Mouse (Mus musculus) midbrain, postnatal 0 days (tissue): ENCODE results near the gene Ice2. TPM values are rescaled to one million over a fixed set of nuclear protein-coding genes. Genes with fewer than 3 reads are reported as not detected.

ENCODE experiments used
- ATAC-seq: fragments of 200-750 bp; cut with Nextera tagmentation; 2 replicates; pipeline ENCODE4 v1.8.0; 2017; ENCODE audit warnings: moderate number of reproducible peaks, mild to moderate bottlenecking, moderate TSS enrichment, moderate library complexity; ENCODE audit not compliant: low FRiP score
- DNase-seq: peaks from one replicate; pipeline ENCODE4 v3.0.0-alpha.2; 2015; ENCODE audit warnings: low spot score
- H3K27ac ChIP-seq: fragments of 300-500 bp; sonication (generic); 2 replicates; pipeline ENCODE4 v1.5.1; 2014; ENCODE audit warnings: low read depth, mild to moderate bottlenecking, low read length, mixed read lengths
- H3K27me3 ChIP-seq: fragments of 300-500 bp; sonication (generic); 2 replicates; pipeline ENCODE4 v1.6.1; 2014; ENCODE audit warnings: low read length, control low read depth, mixed read lengths; ENCODE audit not compliant: insufficient read depth
- H3K36me3 ChIP-seq: fragments of 300-500 bp; sonication (generic); 2 replicates; pipeline ENCODE4 v1.6.1; 2014; ENCODE audit warnings: low read length, control low read depth, mixed read lengths; ENCODE audit not compliant: insufficient read depth
- H3K4me1 ChIP-seq: fragments of 300-500 bp; sonication (generic); 2 replicates; pipeline ENCODE4 v1.6.1; 2014; ENCODE audit warnings: mild to moderate bottlenecking, control low read depth, antibody characterized with exemption, low read length, mixed read lengths; ENCODE audit not compliant: insufficient read depth
- H3K4me2 ChIP-seq: fragments of 300-500 bp; sonication (generic); 2 replicates; pipeline ENCODE4 v1.6.1; 2014; ENCODE audit warnings: low read depth, mild to moderate bottlenecking, low read length, mixed read lengths; ENCODE audit not compliant: poor library complexity, severe bottlenecking
- H3K4me3 ChIP-seq: fragments of 300-500 bp; sonication (generic); 2 replicates; pipeline ENCODE4 v1.5.1; 2014; ENCODE audit warnings: low read depth, mild to moderate bottlenecking, low read length, moderate library complexity
- H3K9ac ChIP-seq: fragments of 300-500 bp; sonication (generic); replicated peaks from 2 replicates; pipeline ENCODE4 v1.6.1; 2014; ENCODE audit warnings: mild to moderate bottlenecking, low read length, moderate library complexity, mixed read lengths; ENCODE audit not compliant: poor library complexity, severe bottlenecking
- H3K9me3 ChIP-seq: fragments of 300-500 bp; sonication (generic); 2 replicates; pipeline ENCODE4 v1.6.1; 2016; ENCODE audit warnings: low read length, control low read depth
- CTCF ChIP-seq: IDR thresholded peaks from 2 replicates; pipeline ENCODE4 v1.5.1; 2016; ENCODE audit warnings: antibody characterized with exemption, mild to moderate bottlenecking
- WGBS: fragments of 180-500 bp; shearing (Covaris S2); extraction: QIAGEN DNeasy Blood & Tissue Kit; methylation state at CpG from one replicate; pipeline ENCODE4 v1.1.7; 2014; 5-methylcytosine and 5-hydroxymethylcytosine counted together
- polyA plus RNA-seq: library from polyadenylated mRNA; unstranded; fragments of >200 nt; fragmentation: Nextera tagmentation; extraction: Ambion mirVana; gene quantifications from 2 replicates; pipeline ENCODE4 v1.2.1, GENCODE M21; 2015
- total RNA-seq: library from RNA; depleted of rRNA; stranded (reverse); fragments of >200 nt; gene quantifications from 2 replicates; pipeline ENCODE4 v1.2.3, GENCODE M21; 2014

Ice2 gene
- total and polyA plus RNA-seq, 2 experiments from 2014 or later: 4.9 to 7.3 TPM

GRCm38 (mm10) chr9:69464109-69464756 lies 66.5 kb downstream of the Ice2 start:
- 88% methylated on average over 6 of the region's 6 CpGs for WGBS
- Histone ChIP-seq H3K9me3 (no peaks in the 10 kb centered on the region), H3K27ac (no peak overlapping the region), H3K36me3 (no peaks in the 10 kb centered on the region), H3K27me3 (no peaks in the 10 kb centered on the region), H3K9ac (no peak overlapping the region), H3K4me1 (peaks cover 6% of the 10 kb centered on the region; the same call in 1 of the 2 replicates), H3K4me3 (no peak overlapping the region), H3K4me2 (no peak overlapping the region)
- TF ChIP-seq CTCF: peak; percentile 19; the same call in 1 of the 2 replicates
- ATAC-seq (no peak), DNase-seq (no peak)

- Histone ChIP-seq H3K9me3 (no peaks in the 10 kb centered on the region), H3K4me3 (no peak overlapping the region), H3K9ac (no peak overlapping the region), H3K36me3 (no peaks in the 10 kb centered on the region), H3K4me1 (peaks cover 6% of the 10 kb centered on the region; the same call in 1 of the 2 replicates), H3K4me2 (no peak overlapping the region), H3K27me3 (no peaks in the 10 kb centered on the region), H3K27ac (no peak overlapping the region)
- DNase-seq: no peak
- TF ChIP-seq CTCF: no peak
- ATAC-seq: no peak
- WGBS: 68% methylated on average over 4 of the region's 4 CpGs
These were observed 68.4 kb downstream of the Ice2 start for GRCm38 (mm10) chr9:69466098-69466497.

- H3K4me3 ChIP-seq: no peak overlapping the region
- TF ChIP-seq CTCF: no peak
- H3K9ac ChIP-seq: no peak overlapping the region
- no peaks in the 10 kb centered on the region for H3K36me3 ChIP-seq
- H3K27ac ChIP-seq: no peak overlapping the region
- WGBS: 70% methylated on average over 10 of the region's 10 CpGs
- H3K4me1 ChIP-seq: peaks cover 6% of the 10 kb centered on the region; the same call in 1 of the 2 replicates
- no peak for ATAC-seq
- no peak for DNase-seq
- no peaks in the 10 kb centered on the region for H3K9me3 ChIP-seq
- no peaks in the 10 kb centered on the region for H3K27me3 ChIP-seq
- no peak overlapping the region for H3K4me2 ChIP-seq
These were observed 69.7 kb downstream of the Ice2 start for GRCm38 (mm10) chr9:69467310-69467939.

- DNase-seq (no peak), ATAC-seq (no peak; the same call in 1 of the 2 replicates)
- 21% methylated on average over 9 of the region's 9 CpGs for WGBS
- H3K4me1 ChIP-seq: peaks cover 6% of the 10 kb centered on the region; the same call in 1 of the 2 replicates
- no peak for TF ChIP-seq CTCF
- H3K27me3 ChIP-seq: no peaks in the 10 kb centered on the region
- H3K9ac ChIP-seq: no peak overlapping the region
- no peak overlapping the region for H3K4me3 ChIP-seq
- H3K4me2 ChIP-seq: peak overlapping the region; percentile 26; the same call in 1 of the 2 replicates
- no peaks in the 10 kb centered on the region for H3K9me3 ChIP-seq
- no peak overlapping the region for H3K27ac ChIP-seq
- no peaks in the 10 kb centered on the region for H3K36me3 ChIP-seq
These were observed 71.3 kb downstream of the Ice2 start for GRCm38 (mm10) chr9:69468991-69469390.

- TF ChIP-seq CTCF: no peak
- Histone ChIP-seq H3K4me1 (peaks cover 6% of the 10 kb centered on the region; the same call in 1 of the 2 replicates), H3K36me3 (no peaks in the 10 kb centered on the region), H3K9me3 (no peaks in the 10 kb centered on the region), H3K4me2 (no peak overlapping the region), H3K9ac (no peak overlapping the region), H3K27ac (no peak overlapping the region), H3K27me3 (no peaks in the 10 kb centered on the region), H3K4me3 (no peak overlapping the region)
- ATAC-seq (no peak), DNase-seq (no peak)
- WGBS: 66% methylated on average over 5 of the region's 5 CpGs
These were observed 72.7 kb downstream of the Ice2 start for GRCm38 (mm10) chr9:69470362-69470761.

GRCm38 (mm10) chr9:69470921-69471320 lies 73.2 kb downstream of the Ice2 start:
- Histone ChIP-seq H3K4me1 (peaks cover 6% of the 10 kb centered on the region; the same call in 1 of the 2 replicates), H3K27ac (no peak overlapping the region), H3K9ac (no peak overlapping the region), H3K27me3 (no peaks in the 10 kb centered on the region), H3K4me3 (no peak overlapping the region), H3K36me3 (no peaks in the 10 kb centered on the region), H3K9me3 (no peaks in the 10 kb centered on the region), H3K4me2 (no peak overlapping the region)
- no peak for TF ChIP-seq CTCF
- DNase-seq (no peak), ATAC-seq (no peak)
- WGBS: 18% methylated on average over 6 of the region's 6 CpGs
